Mouse (Mus musculus) erythroblast, embryonic 14.5 days (primary cell): Measurements from ENCODE around the gene Synj2. TPM values are rescaled to one million over a fixed set of nuclear protein-coding genes. Genes with fewer than 3 reads are reported as not detected.

Experiments used
- H3K27me3 ChIP-seq: 2 replicates; pipeline ENCODE4 v1.6.1; 2012; ENCODE audit warnings: inconsistent platforms; ENCODE audit not compliant: control insufficient read depth
- H3K36me3 ChIP-seq: 2 replicates; pipeline ENCODE4 v1.6.1; 2012; ENCODE audit warnings: mild to moderate bottlenecking, inconsistent platforms; ENCODE audit not compliant: control insufficient read depth
- H3K4me1 ChIP-seq: 2 replicates; pipeline ENCODE4 v1.6.1; 2012; ENCODE audit warnings: inconsistent platforms; ENCODE audit not compliant: control insufficient read depth
- H3K4me3 ChIP-seq: replicated peaks from 2 replicates; pipeline ENCODE3; 2012; ENCODE audit warnings: moderate library complexity, mild to moderate bottlenecking, inconsistent platforms
- H3K9me3 ChIP-seq: 2 replicates; pipeline ENCODE4 v1.6.1; 2012; ENCODE audit warnings: low read length, inconsistent platforms, mixed read lengths; ENCODE audit not compliant: control insufficient read depth
- GATA1 ChIP-seq: IDR thresholded peaks from 2 replicates; pipeline ENCODE4 v1.6.1; 2012; ENCODE audit warnings: low read length, inconsistent platforms, mixed read lengths
- TAL1 ChIP-seq: IDR thresholded peaks from 3 replicates; pipeline ENCODE4 v1.6.1; 2012; ENCODE audit warnings: low read length, inconsistent platforms, mixed read lengths
- polyA plus RNA-seq: library from polyadenylated mRNA; stranded (reverse); fragments of >175 nt; gene quantifications from 2 replicates; pipeline ENCODE4 v1.2.3, GENCODE M21; 2012

Synj2 gene
- polyA plus RNA-seq, 1 experiment = not detected

DNA sequence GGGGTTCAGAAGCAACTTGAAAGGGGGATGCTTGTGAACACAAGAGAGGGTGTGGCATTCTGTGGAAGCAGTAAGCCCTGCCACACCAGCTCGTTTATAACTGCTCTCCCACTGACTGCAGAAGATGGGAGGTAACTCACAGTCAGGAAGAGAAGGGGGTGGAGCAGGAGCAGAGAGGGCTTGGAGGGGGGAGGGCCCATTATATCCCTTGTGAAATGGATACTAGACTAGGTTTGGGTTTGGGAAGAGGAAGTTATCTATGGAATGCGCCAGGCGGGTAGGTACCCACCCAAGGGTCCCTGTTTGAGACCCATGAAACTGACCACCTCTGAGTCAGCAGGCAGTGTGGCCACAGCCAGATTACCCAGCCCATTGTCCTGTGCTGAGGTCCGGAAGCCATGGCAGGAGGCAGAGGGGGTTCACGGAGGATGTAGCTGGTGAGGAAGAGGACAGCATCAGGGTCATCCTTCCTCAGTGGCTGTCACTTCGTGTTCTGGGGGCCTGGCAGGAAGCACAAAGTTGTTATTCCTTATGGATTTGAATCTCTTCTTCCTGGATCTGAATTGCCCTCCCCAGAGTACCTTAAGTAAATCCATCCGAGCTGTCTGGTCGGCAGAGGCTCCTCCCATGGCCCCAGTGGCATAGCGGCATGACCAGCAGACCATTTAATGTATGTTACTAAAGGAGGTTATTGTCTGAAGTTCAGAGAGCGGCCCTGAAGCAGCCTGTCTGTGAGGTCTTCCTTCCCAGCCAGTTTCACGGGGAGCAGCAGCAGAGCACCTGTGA, 46.4 kb downstream of the Synj2 start:
- H3K9me3 ChIP-seq = no peaks in the 10 kb centered on the region
- no peaks in the 10 kb centered on the region for H3K27me3 ChIP-seq
- no peak for TF ChIP-seq GATA1
- no peak for TF ChIP-seq TAL1
- H3K4me3 ChIP-seq = no peak overlapping the region
- H3K4me1 ChIP-seq = no peaks in the 10 kb centered on the region; the same call in 1 of the 2 replicates
- H3K36me3 ChIP-seq = no peaks in the 10 kb centered on the region; the same call in 1 of the 2 replicates

DNA sequence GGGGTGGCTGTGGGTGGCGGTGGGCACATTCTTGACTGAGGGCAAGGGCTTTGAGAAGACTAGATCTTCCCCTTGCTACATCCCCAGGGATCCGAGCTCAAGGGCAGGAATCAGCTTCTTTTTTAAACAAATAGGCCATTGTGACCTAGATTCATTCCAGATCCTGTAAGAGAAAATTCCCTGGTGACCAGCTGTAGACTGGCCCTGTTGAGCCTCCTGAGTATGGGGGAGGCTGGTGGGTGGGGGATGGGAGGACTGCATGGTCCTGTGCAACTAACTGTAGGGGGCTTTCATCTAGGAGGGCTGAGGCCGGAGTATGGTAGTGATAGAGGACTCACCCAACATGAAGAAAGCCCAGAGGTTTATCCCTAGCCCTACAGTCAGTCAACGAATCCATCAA, 47.0 kb downstream of the Synj2 start:
- H3K4me1 ChIP-seq = no peaks in the 10 kb centered on the region; the same call in 1 of the 2 replicates

DNA sequence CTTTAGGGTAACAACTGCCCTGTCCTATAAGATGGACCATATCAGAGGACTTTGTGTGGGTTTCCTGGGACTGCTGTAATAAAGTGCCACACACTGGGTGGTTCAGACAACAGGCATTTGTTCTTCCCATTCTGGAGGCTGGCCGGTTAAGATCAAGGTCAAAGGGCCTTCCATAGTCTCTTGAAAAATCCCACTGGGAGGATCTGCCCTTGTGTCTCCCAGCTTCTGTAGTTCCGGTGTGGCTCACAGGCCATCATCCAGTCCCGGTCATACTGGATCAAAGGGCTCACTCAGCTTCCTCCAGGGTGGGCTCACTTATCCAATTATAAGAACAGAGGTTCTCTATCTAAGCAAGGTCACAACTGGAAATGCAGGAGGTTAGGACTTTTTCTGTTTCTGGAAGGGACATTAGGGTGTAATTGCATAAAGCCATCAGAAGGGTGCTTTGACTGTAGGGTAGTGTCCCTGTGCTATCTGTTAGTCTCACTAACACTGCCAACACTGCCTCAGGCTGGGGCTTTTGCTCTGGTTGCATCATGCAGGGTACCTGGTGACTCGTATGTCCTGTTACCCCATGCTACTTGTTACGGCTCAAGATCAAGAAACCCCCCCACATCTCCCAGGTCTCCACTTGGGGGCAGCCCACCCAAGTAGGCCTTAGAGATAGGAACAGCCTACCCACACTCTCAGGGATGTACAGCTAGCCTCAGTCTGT, 51.9 kb downstream of the Synj2 start:
- Histone ChIP-seq H3K4me1 (no peaks in the 10 kb centered on the region), H3K9me3 (no peaks in the 10 kb centered on the region), H3K4me3 (no peak overlapping the region), H3K36me3 (no peaks in the 10 kb centered on the region; the same call in 1 of the 2 replicates), H3K27me3 (no peaks in the 10 kb centered on the region)
- no peak for TF ChIP-seq TAL1
- no peak for TF ChIP-seq GATA1

More for the DNA sequence above, 47.0 kb downstream of the Synj2 start:
- no peaks in the 10 kb centered on the region; the same call in 1 of the 2 replicates for H3K36me3 ChIP-seq
- no peaks in the 10 kb centered on the region for H3K9me3 ChIP-seq
- TF ChIP-seq GATA1 = no peak
- TF ChIP-seq TAL1 = no peak
- no peak overlapping the region for H3K4me3 ChIP-seq
- H3K27me3 ChIP-seq = no peaks in the 10 kb centered on the region

DNA sequence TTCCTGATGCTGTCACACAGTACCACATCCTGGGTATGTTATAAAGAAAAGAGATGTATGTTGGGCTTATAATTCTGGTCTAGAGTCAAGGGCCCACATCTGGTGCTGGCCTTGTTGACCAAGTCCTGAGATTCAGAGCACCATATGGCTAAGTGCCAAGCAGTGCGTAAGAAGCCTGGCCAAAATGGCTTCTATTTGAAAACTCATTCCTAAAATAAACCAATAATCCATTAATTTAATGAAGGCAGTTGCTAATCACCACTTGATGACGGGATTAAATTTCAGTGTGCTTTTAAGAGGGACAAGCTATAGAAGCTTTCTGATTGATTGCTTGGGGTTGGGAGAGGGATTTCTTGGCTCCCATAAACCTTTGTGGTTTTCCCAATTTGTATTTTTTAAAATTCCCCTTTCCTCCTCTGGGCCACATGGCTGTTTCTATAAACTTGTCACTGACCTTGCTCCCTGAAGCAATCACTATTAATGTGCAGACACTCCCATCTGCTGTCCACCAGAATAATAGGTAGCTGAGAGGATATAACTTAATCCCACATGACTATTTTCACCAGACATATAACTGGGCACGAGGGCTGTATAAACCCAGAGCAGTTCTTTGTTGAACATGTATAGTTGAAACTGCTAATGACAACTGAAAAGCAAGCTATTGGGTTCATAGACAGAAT, 52.6 kb downstream of the Synj2 start:
- no peaks in the 10 kb centered on the region for H3K9me3 ChIP-seq
- no peak overlapping the region for H3K4me3 ChIP-seq
- H3K27me3 ChIP-seq = no peaks in the 10 kb centered on the region
- no peaks in the 10 kb centered on the region; the same call in 1 of the 2 replicates for H3K36me3 ChIP-seq
- no peaks in the 10 kb centered on the region for H3K4me1 ChIP-seq
- no peak for TF ChIP-seq GATA1
- no peak for TF ChIP-seq TAL1

DNA sequence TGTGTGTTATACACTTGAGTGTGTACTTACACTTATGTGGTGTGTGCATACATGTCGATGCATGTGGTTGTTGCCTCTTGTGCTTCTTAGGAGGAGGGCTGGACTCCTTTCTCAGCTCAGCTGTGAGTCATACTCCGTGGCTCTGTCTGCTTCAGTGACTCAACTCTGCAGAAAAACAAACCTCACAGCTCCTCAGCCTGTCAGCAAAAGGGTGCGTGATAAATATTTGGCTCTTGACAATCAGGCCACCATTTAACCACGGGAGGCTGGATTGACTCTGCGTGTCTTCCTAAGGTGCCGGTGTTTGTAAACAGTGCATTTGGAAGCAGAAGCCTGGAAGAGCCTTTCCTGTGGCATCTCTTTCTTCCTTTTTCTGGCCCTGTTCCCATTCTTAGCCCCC, 53.5 kb downstream of the Synj2 start:
- no peaks in the 10 kb centered on the region for H3K9me3 ChIP-seq
- TF ChIP-seq TAL1 (no peak), GATA1 (no peak)
- H3K4me1 ChIP-seq = no peaks in the 10 kb centered on the region
- H3K27me3 ChIP-seq = no peaks in the 10 kb centered on the region
- H3K4me3 ChIP-seq = no peak overlapping the region
- H3K36me3 ChIP-seq = no peaks in the 10 kb centered on the region; the same call in 1 of the 2 replicates

DNA sequence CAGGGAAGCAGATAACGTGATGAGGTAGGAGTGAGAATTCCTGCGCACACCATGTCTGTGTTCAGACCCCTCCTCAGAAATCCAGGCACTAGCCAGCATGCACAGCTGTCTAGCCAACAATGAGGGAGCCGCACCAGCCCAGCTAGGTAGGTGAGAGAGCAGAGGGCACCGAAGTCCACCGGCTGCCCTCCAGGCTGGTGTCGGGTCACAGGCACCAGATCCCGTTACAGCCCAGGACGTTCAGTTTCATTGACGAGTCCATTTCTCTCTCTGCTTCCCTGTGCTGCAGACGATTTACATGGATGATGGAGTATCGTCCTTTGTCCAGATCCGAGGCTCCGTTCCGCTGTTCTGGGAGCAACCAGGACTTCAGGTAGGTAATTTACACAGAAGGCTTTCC, 55.5 kb downstream of the Synj2 start:
- Histone ChIP-seq H3K36me3 (no peaks in the 10 kb centered on the region), H3K9me3 (no peaks in the 10 kb centered on the region), H3K4me1 (no peaks in the 10 kb centered on the region), H3K4me3 (no peak overlapping the region), H3K27me3 (no peaks in the 10 kb centered on the region)
- TF ChIP-seq GATA1 = no peak
- TF ChIP-seq TAL1 = no peak

DNA sequence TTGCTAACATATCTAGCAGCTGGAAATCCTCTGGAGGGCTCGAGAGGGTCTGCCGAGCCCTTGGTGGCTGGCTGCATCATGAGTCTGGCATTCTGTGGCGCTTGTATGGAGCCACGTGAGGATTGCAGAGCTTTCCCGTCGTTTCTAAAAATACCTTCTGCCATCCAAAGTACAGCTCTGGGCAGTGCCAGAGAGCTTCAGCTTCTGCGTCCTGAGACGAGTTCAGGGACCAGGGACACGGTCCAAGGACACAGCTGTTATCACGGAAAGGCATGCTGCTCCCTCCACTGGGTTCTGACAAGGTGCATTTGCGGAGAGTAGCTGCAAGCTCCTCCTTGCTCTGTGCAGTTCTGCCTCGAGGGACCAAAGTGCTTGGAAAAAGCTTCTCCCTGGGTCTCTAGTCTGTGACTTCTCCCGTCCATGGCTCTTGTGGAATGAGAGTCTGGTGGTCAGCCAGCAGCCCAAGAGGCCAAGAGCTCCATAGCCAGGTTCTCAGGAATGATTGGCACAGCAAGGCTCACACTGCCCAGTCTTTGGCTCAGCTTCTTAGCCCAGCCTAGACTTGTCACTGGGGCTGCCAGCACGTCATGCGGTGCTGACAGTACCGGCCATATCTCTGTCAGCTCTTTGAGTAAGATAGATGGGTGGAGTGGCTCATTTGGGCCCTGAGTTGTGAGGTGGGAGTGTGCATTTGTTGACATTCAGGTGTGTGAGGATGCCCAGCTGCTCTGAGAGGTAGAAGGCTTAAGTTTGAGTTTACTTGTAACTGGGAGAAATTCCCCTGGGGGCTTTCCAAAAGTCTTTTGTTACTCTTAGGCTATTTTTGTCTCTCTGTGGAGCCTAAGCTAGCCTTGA, 56.5 kb downstream of the Synj2 start:
- no peaks in the 10 kb centered on the region for H3K27me3 ChIP-seq
- no peaks in the 10 kb centered on the region for H3K9me3 ChIP-seq
- H3K36me3 ChIP-seq = no peaks in the 10 kb centered on the region; the same call in 1 of the 2 replicates
- H3K4me3 ChIP-seq = no peak overlapping the region
- H3K4me1 ChIP-seq = no peaks in the 10 kb centered on the region
- TF ChIP-seq GATA1 = no peak
- no peak for TF ChIP-seq TAL1

DNA sequence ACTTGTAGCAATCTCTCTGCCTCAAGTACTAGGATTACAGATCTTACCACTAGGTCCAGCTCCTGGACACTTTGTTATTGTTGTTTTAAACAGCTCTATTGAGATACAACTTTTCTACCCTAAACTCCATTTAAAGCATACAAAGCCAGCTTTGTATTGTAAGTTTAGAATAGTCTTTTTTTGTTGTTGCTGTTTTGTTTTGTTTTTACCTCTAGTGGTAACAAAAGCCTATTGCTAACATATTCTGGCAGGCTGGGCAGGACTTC, 57.1 kb downstream of the Synj2 start:
- no peak for TF ChIP-seq TAL1
- TF ChIP-seq GATA1 = no peak

DNA sequence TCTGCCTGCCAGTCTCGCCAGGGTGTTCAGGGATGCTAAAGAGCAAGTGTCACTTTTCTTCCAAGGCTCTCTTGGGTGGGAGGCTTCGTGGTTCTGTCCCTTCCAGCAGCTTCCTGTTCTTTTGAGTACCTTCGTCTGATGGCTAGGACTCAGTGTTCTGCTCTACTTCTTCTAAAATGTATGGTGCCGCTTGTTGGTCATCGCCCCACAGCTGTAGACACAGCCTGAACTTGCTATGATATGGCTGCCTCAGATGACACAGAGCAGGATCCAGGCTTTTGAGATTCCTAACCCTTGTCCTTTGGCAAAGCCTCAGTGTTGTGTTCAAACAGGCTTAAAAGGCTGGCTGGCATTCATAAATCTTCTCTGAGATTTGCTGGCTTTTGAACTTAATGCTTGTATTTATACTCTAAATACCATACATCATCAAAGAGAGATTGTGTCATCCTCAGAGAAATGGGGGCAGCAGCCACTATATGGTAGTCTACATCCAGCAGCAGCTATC, 58.0 kb downstream of the Synj2 start:
- no peaks in the 10 kb centered on the region for H3K9me3 ChIP-seq
- H3K36me3 ChIP-seq = no peaks in the 10 kb centered on the region; the same call in 1 of the 2 replicates
- TF ChIP-seq GATA1 = no peak
- TF ChIP-seq TAL1 = no peak
- no peak overlapping the region for H3K4me3 ChIP-seq
- no peaks in the 10 kb centered on the region for H3K27me3 ChIP-seq
- no peaks in the 10 kb centered on the region for H3K4me1 ChIP-seq

More for the DNA sequence above, 57.1 kb downstream of the Synj2 start:
- Histone ChIP-seq H3K27me3 (no peaks in the 10 kb centered on the region), H3K4me3 (no peak overlapping the region), H3K4me1 (no peaks in the 10 kb centered on the region), H3K36me3 (no peaks in the 10 kb centered on the region; the same call in 1 of the 2 replicates), H3K9me3 (no peaks in the 10 kb centered on the region)
